Mouse (Mus musculus) layer of hippocampus, adult 8-10 months (tissue): ENCODE results near the gene A530032D15Rik. TPM values are rescaled to one million over a fixed set of nuclear protein-coding genes. Genes with fewer than 3 reads are reported as not detected.
"Not testable (repeated sequence)": the region's sequence is repeated elsewhere in the genome, so short reads cannot be mapped to it uniquely, and the experiment has no call there.

ENCODE experiments used
- DNase-seq, 2 experiments: peaks; one replicate each; pipeline ENCODE4 v3.0.0; 2022; ENCODE audit warnings: low spot score in 2 of 2
- total RNA-seq, 4 experiments: library from RNA; stranded (reverse); gene quantifications; 2 replicates each; pipeline ENCODE4 v1.2.4; 2022

A530032D15Rik gene
- total RNA-seq, 4 experiments from 2014 or later = 0.63 to 0.82 TPM; not detected in 2

- DNase-seq = not testable (repeated sequence)
Measured at GRCm38 (mm10) chr1:85035801-85036200, 73.9 kb downstream of the A530032D15Rik start.

DNA sequence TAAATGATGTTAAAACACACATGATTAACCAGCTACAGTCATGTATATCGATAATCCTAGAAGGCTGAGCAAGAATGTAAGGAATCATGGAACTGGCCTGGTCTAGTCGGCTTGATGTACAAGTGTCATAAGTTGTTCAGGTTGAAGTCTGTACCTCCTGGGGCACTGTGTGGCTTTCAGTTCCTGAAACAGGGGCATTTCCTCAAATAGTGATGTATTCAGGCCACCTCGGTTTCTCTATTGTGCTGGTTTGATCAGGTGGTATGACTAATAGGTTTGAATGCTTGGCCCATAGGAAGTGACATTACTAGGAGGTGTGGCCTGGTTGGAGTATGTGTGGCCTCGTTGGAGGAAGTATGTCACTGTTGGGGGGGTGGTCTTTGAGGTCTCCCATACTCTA is 75.3 kb downstream of the A530032D15Rik start:
- not testable (repeated sequence) for DNase-seq

DNA sequence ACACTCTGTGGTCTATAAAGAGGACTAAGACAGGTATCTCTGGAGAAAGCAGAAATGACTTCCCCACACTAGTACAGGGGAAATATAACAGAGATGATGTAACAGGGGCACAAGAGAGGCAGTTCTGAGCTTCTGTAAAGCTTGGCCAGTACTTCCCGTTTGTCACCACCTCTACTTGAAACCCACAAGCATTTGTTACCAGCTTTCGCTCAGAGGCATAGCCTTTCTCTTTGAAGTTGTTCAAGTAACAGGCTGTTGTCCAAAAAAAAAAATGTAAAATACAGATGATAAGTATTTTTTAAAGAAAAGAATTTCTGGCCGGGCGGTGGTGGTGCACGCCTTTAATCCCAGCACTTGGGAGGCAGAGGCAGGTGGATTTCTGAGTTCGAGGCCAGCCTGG is 76.0 kb downstream of the A530032D15Rik start:
- not testable (repeated sequence) for DNase-seq

Other genes starting within 250 kb of the A530032D15Rik start
- gene Slc16a14, start 174.7 kb downstream of the A530032D15Rik start, total RNA-seq = 10 to 100 TPM; 12.7 to 15.3 (median 13.3) TPM
- gene Gm10553, start 9.7 kb downstream of the A530032D15Rik start, total RNA-seq = not detected
- 1 to 10 TPM in 2 of 4 experiments, under 1 TPM in 1, not detected in 1; 0.91 to 2.0 (median 1.5) TPM for gene C130026I21Rik, start 160.7 kb upstream of the A530032D15Rik start, total RNA-seq